Mouse (Mus musculus) midbrain, embryonic 13.5 days (tissue): ENCODE data around the gene Stra6. TPM values are rescaled to one million over a fixed set of nuclear protein-coding genes. Genes with fewer than 3 reads are reported as not detected.

Source experiments
- ATAC-seq: fragments of 200-750 bp; cut with Nextera tagmentation; 2 replicates; pipeline ENCODE4 v1.8.0; 2017; ENCODE audit warnings: mild to moderate bottlenecking, moderate TSS enrichment, moderate library complexity
- H3K27ac ChIP-seq: fragments of 300-500 bp; sonication (generic); 2 replicates; pipeline ENCODE4 v1.5.1; 2015; ENCODE audit warnings: inconsistent platforms, mild to moderate bottlenecking, moderate library complexity
- H3K27me3 ChIP-seq: fragments of 300-500 bp; sonication (generic); 2 replicates; pipeline ENCODE4 v1.6.1; 2015; ENCODE audit warnings: mild to moderate bottlenecking, inconsistent platforms
- H3K36me3 ChIP-seq: fragments of 300-500 bp; sonication (generic); 2 replicates; pipeline ENCODE4 v1.6.1; 2015; ENCODE audit warnings: mild to moderate bottlenecking, inconsistent platforms
- H3K4me1 ChIP-seq: fragments of 300-500 bp; sonication (generic); replicated peaks from 2 replicates; pipeline ENCODE4 v1.6.1; 2015; ENCODE audit warnings: inconsistent platforms
- H3K4me2 ChIP-seq: fragments of 300-500 bp; sonication (generic); replicated peaks from 2 replicates; pipeline ENCODE4 v1.6.1; 2015; ENCODE audit warnings: moderate library complexity, mild to moderate bottlenecking, inconsistent platforms
- H3K4me3 ChIP-seq: fragments of 300-500 bp; sonication (generic); replicated peaks from 2 replicates; pipeline ENCODE4 v1.5.1; 2015; ENCODE audit warnings: mild to moderate bottlenecking, inconsistent platforms
- H3K9ac ChIP-seq: fragments of 300-500 bp; sonication (generic); replicated peaks from 2 replicates; pipeline ENCODE4 v1.6.1; 2015; ENCODE audit warnings: mild to moderate bottlenecking, inconsistent platforms
- H3K9me3 ChIP-seq: fragments of 300-500 bp; sonication (generic); 2 replicates; pipeline ENCODE4 v1.6.1; 2016; ENCODE audit warnings: mild to moderate bottlenecking, inconsistent platforms
- WGBS: fragments of 180-500 bp; shearing (Covaris S2); methylation state at CpG from one replicate; pipeline ENCODE4 v1.1.7; 2015; 5-methylcytosine and 5-hydroxymethylcytosine counted together
- polyA plus RNA-seq: library from polyadenylated mRNA; unstranded; fragments of >200 nt; fragmentation: Nextera tagmentation; extraction: Ambion mirVana; gene quantifications from 2 replicates; pipeline ENCODE4 v1.2.1, GENCODE M21; 2015

Stra6 gene
- polyA plus RNA-seq, 1 experiment from 2014 or later: 9.9 TPM

GRCm38 (mm10) chr9:58143419-58143818 lies 79.8 kb downstream of the Stra6 start:
- Histone ChIP-seq H3K36me3 (no peaks in the 10 kb centered on the region), H3K4me2 (no peak overlapping the region), H3K27ac (no peak overlapping the region), H3K9me3 (no peaks in the 10 kb centered on the region), H3K9ac (no peak overlapping the region), H3K27me3 (0 out of 2 replicates have a peak, but pooled peaks cover 3% of the 10 kb centered on the region), H3K4me1 (peaks cover 20% of the 10 kb centered on the region), H3K4me3 (no peak overlapping the region)
- ATAC-seq: no peak
- 32% methylated on average over 7 of the region's 7 CpGs for WGBS

DNA sequence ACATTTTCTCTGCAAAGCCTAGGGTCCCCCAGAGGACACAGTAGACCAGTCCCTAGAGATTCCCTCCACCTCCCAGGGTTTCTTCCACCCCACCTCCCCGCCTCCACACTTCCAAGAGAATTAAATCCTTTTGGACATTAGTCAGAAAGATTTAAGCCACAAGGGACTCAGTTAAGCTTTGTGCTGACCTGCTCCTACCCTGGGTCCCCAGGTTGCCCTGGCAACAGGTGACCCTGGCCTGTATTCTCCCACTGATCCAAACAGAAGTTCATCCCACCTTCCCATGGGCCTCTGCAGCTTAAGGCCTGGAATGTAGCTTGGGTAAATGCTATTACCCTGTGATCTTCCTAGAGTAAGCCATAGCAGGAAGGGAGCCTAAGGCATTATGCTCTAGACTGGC lies 81.1 kb downstream of the Stra6 start:
- Histone ChIP-seq H3K36me3 (no peaks in the 10 kb centered on the region), H3K4me1 (peaks cover 20% of the 10 kb centered on the region), H3K9me3 (no peaks in the 10 kb centered on the region), H3K4me3 (no peak overlapping the region), H3K27me3 (0 out of 2 replicates have a peak, but pooled peaks cover 3% of the 10 kb centered on the region), H3K27ac (no peak overlapping the region), H3K4me2 (no peak overlapping the region), H3K9ac (no peak overlapping the region)
- ATAC-seq: 0 out of 2 replicates have a peak, but pooled peaks have one; percentile 26
- WGBS: 17% methylated on average over 1 of the region's 1 CpGs

- Histone ChIP-seq H3K36me3 (no peaks in the 10 kb centered on the region), H3K9ac (no peak overlapping the region), H3K9me3 (no peaks in the 10 kb centered on the region), H3K4me1 (peaks cover 20% of the 10 kb centered on the region), H3K4me2 (no peak overlapping the region), H3K27ac (no peak overlapping the region), H3K27me3 (0 out of 2 replicates have a peak, but pooled peaks cover 3% of the 10 kb centered on the region), H3K4me3 (no peak overlapping the region)
- 90% methylated on average over 5 of the region's 5 CpGs for WGBS
- no peak for ATAC-seq
These were observed 81.8 kb downstream of the Stra6 start for GRCm38 (mm10) chr9:58145417-58145816.

GRCm38 (mm10) chr9:58148806-58149205 lies 85.2 kb downstream of the Stra6 start:
- H3K9me3 ChIP-seq: no peaks in the 10 kb centered on the region
- H3K4me3 ChIP-seq: no peak overlapping the region
- no peak overlapping the region for H3K4me2 ChIP-seq
- no peak for ATAC-seq
- H3K27me3 ChIP-seq: no peaks in the 10 kb centered on the region
- H3K27ac ChIP-seq: no peak overlapping the region
- no peaks in the 10 kb centered on the region for H3K36me3 ChIP-seq
- H3K9ac ChIP-seq: no peak overlapping the region
- 66% methylated on average over 2 of the region's 2 CpGs for WGBS
- H3K4me1 ChIP-seq: peaks cover 13% of the 10 kb centered on the region

DNA sequence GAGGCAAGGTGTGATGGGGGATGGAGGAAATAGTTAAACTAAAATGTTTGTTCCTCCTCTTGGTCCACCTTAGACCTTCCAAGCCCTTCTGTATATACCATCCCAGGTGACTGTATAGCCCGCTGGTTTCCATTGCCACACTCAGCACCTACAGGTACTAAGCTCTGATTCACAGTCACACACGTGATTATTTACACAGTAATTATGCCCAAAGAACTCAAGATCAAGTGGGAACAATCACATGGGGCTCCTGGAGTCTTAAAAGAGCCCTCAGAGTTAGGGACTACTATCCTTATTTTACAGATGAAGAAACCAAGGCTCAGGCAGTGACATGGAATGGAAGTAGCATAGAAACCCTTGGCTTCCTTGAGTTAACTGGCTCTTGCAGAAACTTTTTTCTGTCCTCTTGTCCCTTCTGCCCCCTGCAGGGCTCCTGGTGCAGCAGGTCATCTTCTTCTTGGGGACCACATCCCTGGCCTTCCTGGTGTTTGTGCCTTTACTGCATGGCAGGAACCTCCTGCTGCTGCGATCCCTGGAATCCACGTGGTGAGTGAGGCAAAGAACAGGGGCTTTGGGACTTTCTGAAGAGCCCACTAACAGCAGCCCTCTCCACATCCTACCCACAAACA lies 87.3 kb downstream of the Stra6 start:
- 75% methylated on average over 4 of the region's 4 CpGs for WGBS
- H3K27me3 ChIP-seq: no peaks in the 10 kb centered on the region
- no peak overlapping the region for H3K27ac ChIP-seq
- H3K4me1 ChIP-seq: peaks cover 7% of the 10 kb centered on the region
- H3K4me2 ChIP-seq: no peak overlapping the region
- H3K9ac ChIP-seq: no peak overlapping the region
- H3K36me3 ChIP-seq: no peaks in the 10 kb centered on the region
- H3K9me3 ChIP-seq: no peaks in the 10 kb centered on the region
- no peak overlapping the region for H3K4me3 ChIP-seq
- ATAC-seq: no peak

DNA sequence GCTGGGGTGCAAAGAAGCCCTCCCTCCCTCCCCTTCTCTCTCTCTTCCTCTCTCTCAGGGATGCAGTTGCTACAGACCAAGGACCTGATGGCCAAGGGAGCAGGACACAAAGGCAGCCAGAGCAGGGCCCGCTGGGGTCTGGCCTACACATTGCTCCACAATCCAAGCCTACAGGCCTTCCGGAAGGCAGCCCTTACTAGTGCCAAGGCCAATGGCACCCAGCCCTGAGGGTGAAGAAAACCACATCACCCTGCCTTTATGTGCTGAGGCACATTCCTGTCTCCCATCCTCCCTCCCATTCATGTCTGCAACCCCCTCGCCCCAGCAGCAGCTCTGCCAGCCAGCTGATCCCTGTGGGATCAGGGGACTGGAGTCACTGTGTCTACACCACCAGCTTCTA lies 89.5 kb downstream of the Stra6 start:
- Histone ChIP-seq H3K4me1 (peaks cover 15% of the 10 kb centered on the region), H3K27me3 (no peaks in the 10 kb centered on the region), H3K36me3 (no peaks in the 10 kb centered on the region), H3K27ac (no peak overlapping the region), H3K9me3 (no peaks in the 10 kb centered on the region), H3K4me2 (no peak overlapping the region), H3K9ac (no peak overlapping the region), H3K4me3 (no peak overlapping the region)
- no peak for ATAC-seq
- 73% methylated on average over 3 of the region's 3 CpGs for WGBS

DNA sequence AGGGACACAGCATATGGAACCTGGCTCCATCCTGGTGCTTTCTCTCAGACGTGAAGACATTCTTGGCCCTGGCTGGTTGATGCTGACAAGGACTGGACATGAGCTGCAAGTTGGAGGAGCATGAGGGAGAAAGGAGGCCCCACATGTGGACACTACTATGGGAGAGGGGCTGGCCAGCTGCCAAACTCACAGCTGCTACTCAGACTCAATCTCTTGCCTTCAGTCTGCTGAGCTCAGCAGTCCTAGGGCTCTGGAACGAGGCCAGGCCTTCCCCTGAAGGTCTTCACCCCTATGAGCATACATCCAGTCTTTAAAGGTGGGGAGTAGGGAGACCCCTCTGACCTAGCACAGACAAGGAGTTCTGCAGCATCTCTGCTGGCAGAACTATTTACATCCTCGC lies 91.8 kb downstream of the Stra6 start:
- 66% methylated on average over 3 of the region's 3 CpGs for WGBS
- Histone ChIP-seq H3K4me1 (peaks cover 25% of the 10 kb centered on the region), H3K36me3 (no peaks in the 10 kb centered on the region)

DNA sequence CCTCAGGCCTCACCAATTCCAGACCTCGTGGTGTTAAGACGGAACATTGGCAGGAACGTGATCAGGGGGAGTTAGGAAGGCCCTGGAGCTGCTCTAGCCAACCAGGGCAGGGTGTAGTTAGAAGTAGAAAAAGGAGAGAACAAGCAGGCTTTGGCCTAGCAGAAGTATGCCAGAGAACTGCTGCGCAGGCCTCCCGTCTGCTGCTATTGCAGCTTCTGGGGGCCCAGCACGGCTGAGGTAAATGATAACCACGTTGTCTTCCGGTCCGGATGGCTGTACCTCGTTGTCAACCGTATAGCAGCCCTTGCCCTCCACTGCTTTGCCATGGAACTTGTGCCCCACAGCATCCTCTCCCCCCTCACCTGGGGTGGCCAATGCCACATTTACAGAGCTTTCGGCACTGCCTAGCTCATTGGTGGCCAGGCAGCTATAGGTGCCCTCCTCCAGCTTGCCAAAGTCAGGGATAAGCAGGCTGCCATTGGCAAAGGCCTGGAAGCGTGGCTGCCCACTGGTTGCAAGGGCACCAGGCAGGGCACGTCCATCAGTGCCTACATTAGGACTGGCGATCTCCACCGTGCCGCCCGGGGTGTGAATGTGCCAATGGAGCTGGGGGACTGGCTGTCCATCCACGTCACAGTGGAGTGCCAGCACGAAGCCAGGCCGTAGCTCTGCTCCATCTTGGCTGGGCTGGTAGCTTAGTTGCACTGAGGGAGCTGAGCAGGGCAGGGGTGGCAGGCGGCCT lies 93.4 kb downstream of the Stra6 start:
- no peak overlapping the region for H3K27ac ChIP-seq
- H3K9me3 ChIP-seq: no peaks in the 10 kb centered on the region
- H3K4me1 ChIP-seq: peaks cover 25% of the 10 kb centered on the region
- no peak overlapping the region for H3K4me3 ChIP-seq
- H3K9ac ChIP-seq: no peak overlapping the region
- no peaks in the 10 kb centered on the region for H3K36me3 ChIP-seq
- no peak overlapping the region for H3K4me2 ChIP-seq
- no peaks in the 10 kb centered on the region for H3K27me3 ChIP-seq
- ATAC-seq: no peak; the same call in 1 of the 2 replicates
- 91% methylated on average over 22 of the region's 22 CpGs for WGBS

More for the DNA sequence above, 91.8 kb downstream of the Stra6 start:
- H3K27ac ChIP-seq: no peak overlapping the region
- no peak overlapping the region for H3K4me3 ChIP-seq
- H3K27me3 ChIP-seq: no peaks in the 10 kb centered on the region
- H3K4me2 ChIP-seq: no peak overlapping the region
- H3K9me3 ChIP-seq: no peaks in the 10 kb centered on the region
- H3K9ac ChIP-seq: no peak overlapping the region
- no peak for ATAC-seq

- WGBS: 92% methylated on average over 13 of the region's 13 CpGs
- no peaks in the 10 kb centered on the region for H3K36me3 ChIP-seq
- H3K4me3 ChIP-seq: no peak overlapping the region
- no peaks in the 10 kb centered on the region for H3K9me3 ChIP-seq
- H3K4me2 ChIP-seq: no peak overlapping the region
- no peak overlapping the region for H3K9ac ChIP-seq
- peaks cover 25% of the 10 kb centered on the region for H3K4me1 ChIP-seq
- no peak overlapping the region for H3K27ac ChIP-seq
- no peak for ATAC-seq
- no peaks in the 10 kb centered on the region for H3K27me3 ChIP-seq
These were observed 94.2 kb downstream of the Stra6 start for GRCm38 (mm10) chr9:58157838-58158237.

DNA sequence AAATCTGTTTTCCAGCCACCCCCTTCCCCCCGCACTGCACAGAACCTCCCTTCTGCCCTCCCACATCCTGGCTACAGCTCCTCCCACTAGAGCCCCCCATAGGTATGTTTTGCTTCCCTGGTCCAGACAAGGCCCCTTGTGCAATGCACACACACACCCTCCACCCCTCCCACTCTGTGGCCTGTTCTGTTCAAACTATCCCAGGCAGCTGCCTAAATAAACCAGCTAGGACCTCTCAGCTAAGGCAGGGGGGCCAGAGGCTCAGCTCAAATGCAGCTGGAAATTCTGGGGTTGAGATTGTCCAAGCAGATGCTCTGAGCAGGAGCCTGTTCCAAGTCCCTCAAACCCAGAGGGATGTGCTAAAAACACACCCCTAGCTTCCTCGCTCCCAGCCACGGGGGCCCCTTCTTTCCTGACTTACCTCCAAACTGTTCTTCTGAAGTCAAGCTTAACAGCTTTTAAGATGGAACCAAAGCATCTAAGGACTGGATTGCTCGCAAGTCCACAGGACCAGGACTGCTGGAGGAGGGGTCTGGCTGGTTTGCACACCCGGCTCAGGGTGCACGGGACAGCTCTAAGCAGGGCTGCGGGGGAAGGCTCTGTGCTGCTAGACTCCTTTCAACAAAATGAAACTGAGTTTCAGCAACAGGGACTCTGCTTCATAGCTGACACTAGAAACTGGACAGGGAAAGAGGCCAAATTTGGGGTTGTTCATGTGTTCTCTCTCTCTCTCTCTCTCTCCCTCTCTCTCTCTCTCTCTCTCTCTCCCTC lies 95.1 kb downstream of the Stra6 start:
- WGBS: 48% methylated on average over 7 of the region's 7 CpGs
- H3K27ac ChIP-seq: 0 out of 2 replicates have a peak overlapping the region, but pooled peaks have one; percentile 9
- H3K4me3 ChIP-seq: no peak overlapping the region
- H3K27me3 ChIP-seq: no peaks in the 10 kb centered on the region
- no peak for ATAC-seq
- H3K4me2 ChIP-seq: no peak overlapping the region
- H3K9me3 ChIP-seq: no peaks in the 10 kb centered on the region
- no peaks in the 10 kb centered on the region for H3K36me3 ChIP-seq
- H3K9ac ChIP-seq: no peak overlapping the region
- H3K4me1 ChIP-seq: peaks cover 25% of the 10 kb centered on the region

DNA sequence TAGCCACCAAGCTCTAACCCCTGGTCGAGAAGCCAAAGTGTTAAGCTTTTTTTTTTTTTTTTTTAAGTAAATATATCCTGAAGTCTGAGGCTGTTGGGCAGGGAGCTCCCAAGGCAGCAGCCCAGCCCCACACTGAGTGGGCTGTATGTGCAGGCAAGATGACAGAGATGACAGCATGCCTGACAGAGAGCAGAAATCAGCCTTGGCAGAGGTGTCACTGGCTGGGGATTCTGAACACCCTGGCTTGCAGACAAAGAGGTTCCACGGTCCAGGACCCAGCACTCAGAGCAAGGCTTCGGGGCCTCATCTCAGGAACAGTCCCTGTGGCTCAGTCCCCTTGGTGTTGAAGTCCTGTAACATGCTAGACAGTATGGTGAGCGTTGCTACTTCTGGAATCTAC lies 96.3 kb downstream of the Stra6 start:
- H3K9ac ChIP-seq: no peak overlapping the region
- H3K27ac ChIP-seq: peak overlapping the region; percentile 6; the same call in 1 of the 2 replicates
- no peak overlapping the region for H3K4me2 ChIP-seq
- ATAC-seq: no peak
- H3K36me3 ChIP-seq: no peaks in the 10 kb centered on the region
- no peaks in the 10 kb centered on the region for H3K9me3 ChIP-seq
- H3K4me3 ChIP-seq: no peak overlapping the region
- no peaks in the 10 kb centered on the region for H3K27me3 ChIP-seq
- peaks cover 25% of the 10 kb centered on the region for H3K4me1 ChIP-seq
- 73% methylated on average over 4 of the region's 4 CpGs for WGBS

- H3K27me3 ChIP-seq: no peaks in the 10 kb centered on the region
- peaks cover 23% of the 10 kb centered on the region for H3K4me1 ChIP-seq
- no peaks in the 10 kb centered on the region for H3K9me3 ChIP-seq
- 80% methylated on average over 5 of the region's 5 CpGs for WGBS
- no peak overlapping the region for H3K4me2 ChIP-seq
- no peak overlapping the region for H3K9ac ChIP-seq
- no peak for ATAC-seq
- no peak overlapping the region for H3K4me3 ChIP-seq
- no peak overlapping the region for H3K27ac ChIP-seq
- H3K36me3 ChIP-seq: no peaks in the 10 kb centered on the region
These were observed 96.7 kb downstream of the Stra6 start for GRCm38 (mm10) chr9:58160315-58160714.
